Mouse (Mus musculus) stomach, embryonic 16.5 days (tissue): ENCODE results near the gene Fgf6. TPM values are rescaled to one million over a fixed set of nuclear protein-coding genes. Genes with fewer than 3 reads are reported as not detected.

Source experiments
- ATAC-seq: fragments of 200-750 bp; cut with Nextera tagmentation; 2 replicates; pipeline ENCODE4 v1.8.0; 2017; ENCODE audit warnings: moderate number of reproducible peaks, moderate TSS enrichment; ENCODE audit not compliant: insufficient read depth, low FRiP score
- H3K27ac ChIP-seq: fragments of 300-500 bp; sonication (generic); 2 replicates; pipeline ENCODE4 v1.5.1; 2014; ENCODE audit warnings: low read length
- H3K27me3 ChIP-seq: fragments of 300-500 bp; sonication (generic); 2 replicates; pipeline ENCODE4 v1.6.1; 2014; ENCODE audit warnings: low read length, control low read depth, mixed read lengths; ENCODE audit not compliant: control insufficient read depth, insufficient read depth
- H3K36me3 ChIP-seq: fragments of 300-500 bp; sonication (generic); 2 replicates; pipeline ENCODE4 v1.6.1; 2014; ENCODE audit warnings: low read length; ENCODE audit not compliant: control insufficient read depth, insufficient read depth
- H3K4me1 ChIP-seq: fragments of 300-500 bp; sonication (generic); 2 replicates; pipeline ENCODE4 v1.6.1; 2014; ENCODE audit warnings: low read length, control low read depth, mixed read lengths; ENCODE audit not compliant: control insufficient read depth, insufficient read depth
- H3K4me2 ChIP-seq: fragments of 300-500 bp; sonication (generic); 2 replicates; pipeline ENCODE4 v1.6.1; 2014; ENCODE audit warnings: low read depth, low read length, mixed read lengths
- H3K4me3 ChIP-seq: fragments of 300-500 bp; sonication (generic); replicated peaks from 2 replicates; pipeline ENCODE4 v1.5.1; 2014; ENCODE audit warnings: mild to moderate bottlenecking, low read length
- H3K9ac ChIP-seq: fragments of 300-500 bp; sonication (generic); 2 replicates; pipeline ENCODE4 v1.6.1; 2014; ENCODE audit warnings: low read length
- H3K9me3 ChIP-seq: fragments of 300-500 bp; sonication (generic); replicated peaks from 2 replicates; pipeline ENCODE4 v1.6.1; 2016; ENCODE audit warnings: low read length, control low read depth; ENCODE audit not compliant: control insufficient read depth
- WGBS: fragments of 180-500 bp; shearing (Covaris S2); extraction: QIAGEN DNeasy Blood & Tissue Kit; methylation state at CpG from one replicate; pipeline ENCODE4 v1.1.7; 2014; 5-methylcytosine and 5-hydroxymethylcytosine counted together
- polyA plus RNA-seq: library from polyadenylated mRNA; unstranded; fragments of >200 nt; fragmentation: Nextera tagmentation; extraction: Ambion mirVana; gene quantifications from 2 replicates; pipeline ENCODE4 v1.2.1, GENCODE M21; 2015

Gene Fgf6
- polyA plus RNA-seq: 0.22 TPM in 1 of 2 replicates, not detected in the other

- Histone ChIP-seq H3K9me3 (no peaks in the 10 kb centered on the region), H3K4me2 (no peak within 1 kb of the TSS), H3K36me3 (no peaks in the 10 kb centered on the region), H3K4me1 (no peaks in the 10 kb centered on the region), H3K9ac (no peak within 1 kb of the TSS), H3K27ac (no peak within 1 kb of the TSS), H3K27me3 (peaks cover 4% of the 10 kb centered on the region), H3K4me3 (no peak within 1 kb of the TSS)
- no peak for ATAC-seq
- 75% methylated on average over 26 of the region's 26 CpGs for WGBS
These were observed at the start of gene Fgf6 for GRCm38 (mm10) chr6:127014906-127015770. Fgf6 (plus strand) TSS chr6:127015586.

GRCm38 (mm10) chr6:126966241-126967026, 49.0 kb upstream of the Fgf6 start:
- Histone ChIP-seq H3K4me1 (no peaks in the 10 kb centered on the region), H3K27ac (no peak overlapping the region), H3K36me3 (no peaks in the 10 kb centered on the region; the same call in 1 of the 2 replicates), H3K9me3 (no peaks in the 10 kb centered on the region), H3K9ac (no peak overlapping the region), H3K4me3 (no peak overlapping the region), H3K27me3 (no peaks in the 10 kb centered on the region), H3K4me2 (no peak overlapping the region)
- 85% methylated on average over 14 of the region's 14 CpGs for WGBS
- ATAC-seq: no peak

GRCm38 (mm10) chr6:126981539-126982234, 33.7 kb upstream of the Fgf6 start:
- H3K4me3 ChIP-seq: no peak overlapping the region
- H3K4me2 ChIP-seq: no peak overlapping the region
- no peaks in the 10 kb centered on the region for H3K9me3 ChIP-seq
- no peaks in the 10 kb centered on the region for H3K27me3 ChIP-seq
- no peaks in the 10 kb centered on the region for H3K4me1 ChIP-seq
- ATAC-seq: no peak
- H3K36me3 ChIP-seq: no peaks in the 10 kb centered on the region
- 43% methylated on average over 5 of the region's 5 CpGs for WGBS
- no peak overlapping the region for H3K9ac ChIP-seq
- H3K27ac ChIP-seq: no peak overlapping the region

GRCm38 (mm10) chr6:126993676-126994075, 21.7 kb upstream of the Fgf6 start:
- no peak for ATAC-seq
- H3K36me3 ChIP-seq: no peaks in the 10 kb centered on the region
- H3K4me3 ChIP-seq: no peak overlapping the region
- H3K4me1 ChIP-seq: no peaks in the 10 kb centered on the region
- H3K4me2 ChIP-seq: no peak overlapping the region
- H3K9ac ChIP-seq: no peak overlapping the region
- H3K27ac ChIP-seq: no peak overlapping the region
- no peaks in the 10 kb centered on the region for H3K27me3 ChIP-seq
- WGBS: 51% methylated on average over 2 of the region's 2 CpGs
- no peaks in the 10 kb centered on the region for H3K9me3 ChIP-seq

GRCm38 (mm10) chr6:126995494-126995893, 19.9 kb upstream of the Fgf6 start:
- H3K9me3 ChIP-seq: no peaks in the 10 kb centered on the region
- H3K27ac ChIP-seq: no peak overlapping the region
- H3K27me3 ChIP-seq: no peaks in the 10 kb centered on the region
- 69% methylated on average over 3 of the region's 3 CpGs for WGBS
- H3K4me3 ChIP-seq: no peak overlapping the region
- H3K4me2 ChIP-seq: no peak overlapping the region
- H3K4me1 ChIP-seq: no peaks in the 10 kb centered on the region
- H3K36me3 ChIP-seq: no peaks in the 10 kb centered on the region
- no peak for ATAC-seq
- no peak overlapping the region for H3K9ac ChIP-seq

- Histone ChIP-seq H3K9me3 (no peaks in the 10 kb centered on the region), H3K27me3 (no peaks in the 10 kb centered on the region), H3K4me2 (no peak overlapping the region), H3K9ac (no peak overlapping the region), H3K4me1 (no peaks in the 10 kb centered on the region), H3K4me3 (no peak overlapping the region), H3K27ac (no peak overlapping the region), H3K36me3 (no peaks in the 10 kb centered on the region)
- 62% methylated on average over 5 of the region's 5 CpGs for WGBS
- no peak; the same call in 1 of the 2 replicates for ATAC-seq
These were observed 19.0 kb upstream of the Fgf6 start for GRCm38 (mm10) chr6:126996399-126996798.

GRCm38 (mm10) chr6:127005646-127006045, 9.7 kb upstream of the Fgf6 start:
- H3K9me3 ChIP-seq: no peaks in the 10 kb centered on the region
- H3K27me3 ChIP-seq: no peaks in the 10 kb centered on the region
- no peak overlapping the region for H3K4me2 ChIP-seq
- WGBS: 82% methylated on average over 3 of the region's 3 CpGs
- no peak overlapping the region for H3K27ac ChIP-seq
- no peaks in the 10 kb centered on the region for H3K4me1 ChIP-seq
- H3K9ac ChIP-seq: no peak overlapping the region
- no peaks in the 10 kb centered on the region for H3K36me3 ChIP-seq
- no peak for ATAC-seq
- no peak overlapping the region for H3K4me3 ChIP-seq

- no peak overlapping the region for H3K9ac ChIP-seq
- 72% methylated on average over 3 of the region's 3 CpGs for WGBS
- no peak for ATAC-seq
These were observed 8.8 kb upstream of the Fgf6 start for GRCm38 (mm10) chr6:127006551-127006950.

More at GRCm38 (mm10) chr6:127006551-127006950, 8.8 kb upstream of the Fgf6 start:
- Histone ChIP-seq H3K27ac (no peak overlapping the region), H3K4me1 (no peaks in the 10 kb centered on the region), H3K4me3 (no peak overlapping the region), H3K27me3 (no peaks in the 10 kb centered on the region), H3K9me3 (no peaks in the 10 kb centered on the region), H3K4me2 (no peak overlapping the region), H3K36me3 (no peaks in the 10 kb centered on the region)
